Mouse (Mus musculus) Patski (cell line): ENCODE measurements around the gene Slc7a3. TPM values are rescaled to one million over a fixed set of nuclear protein-coding genes. Genes with fewer than 3 reads are reported as not detected.

Experiments used
- ATAC-seq: fragments of 100-300 bp; one replicate; pipeline ENCODE4 v1.8.0; 2021
- CTCF ChIA-PET: fragments of 350-600 bp; sonication (Branson Sonifier 250); formaldehyde crosslinking; loops from one replicate; lab custom pipeline; 2022; ENCODE audit warnings: inconsistent platforms; lab: Charles Lee
- POLR2A ChIA-PET: fragments of 350-600 bp; sonication (Branson Sonifier 250); formaldehyde crosslinking; loops from one replicate; lab custom pipeline; 2022; ENCODE audit warnings: antibody characterized with exemption, inconsistent platforms; lab: Charles Lee
- DNase-seq: peaks from one replicate; pipeline ENCODE4 v3.0.0-alpha.2; 2011; ENCODE audit warnings: low read depth, low spot score
- H3K27me3 ChIP-seq: fragments of 371-371 bp; one replicate; pipeline ENCODE4 v1.5.1; 2021
- CTCF ChIP-seq: fragments of 100-300 bp; IDR thresholded peaks from one replicate; pipeline ENCODE4 v1.5.1; 2021
- in situ Hi-C: fragments of 300-500 bp; cut with MboI; formaldehyde crosslinking; loops from 3 replicates; pipeline ENCODE4 v1.11.1; 2018; ENCODE audit warnings: low pct_unique_long_range_greater_than_20kb, mixed read lengths
- polyA plus RNA-seq: library from polyadenylated mRNA; unstranded; gene quantifications from one replicate; pipeline ENCODE4 v1.2.3, GENCODE M21; 2021

Gene Slc7a3
- polyA plus RNA-seq, 1 experiment from 2014 or later = 0.59 TPM

- no peak for TF ChIP-seq CTCF
- in situ Hi-C loops = no loop called here
- peaks cover 20% of the 10 kb centered on the region for H3K27me3 ChIP-seq
- ChIA-PET POLR2A (interaction anchor here (0.7 kb wide), 1 partner anchor 307 kb away, joined by 3 read pairs; no protein-coding TSS in a partner anchor), CTCF (no interaction called here)
- ATAC-seq (no peak), DNase-seq (no peak)
Observed at GRCm38 (mm10) chrX:101063503-101063902, 22.3 kb downstream of the Slc7a3 start.

- ATAC-seq (no peak), DNase-seq (no peak)
- H3K27me3 ChIP-seq = peaks cover 22% of the 10 kb centered on the region
- CTCF ChIA-PET = no interaction called here
- POLR2A ChIA-PET = no interaction called here
- no peak for TF ChIP-seq CTCF
- in situ Hi-C loops = no loop called here
Observed at GRCm38 (mm10) chrX:101059541-101059940, 26.3 kb downstream of the Slc7a3 start, which contains the start of gene Tex11. Gene Tex11, minus strand, starts transcription at chrX:101059667.

Other genes starting within 250 kb of the Slc7a3 start
- not detected for gene Tex11, start 26.4 kb downstream of the Slc7a3 start, polyA plus RNA-seq
- gene Snx12, start 136.5 kb upstream of the Slc7a3 start, polyA plus RNA-seq = 75.1 TPM
- 32.6 TPM for gene Foxo4, start 168.5 kb upstream of the Slc7a3 start, polyA plus RNA-seq
- not detected for gene Gm614, start 178.0 kb upstream of the Slc7a3 start, polyA plus RNA-seq
- gene Il2rg, start 182.2 kb upstream of the Slc7a3 start, polyA plus RNA-seq = 0.13 TPM
- gene Gm20489, start 183.0 kb upstream of the Slc7a3 start, polyA plus RNA-seq = not detected
- gene Med12, start 188.0 kb upstream of the Slc7a3 start, polyA plus RNA-seq = 57.5 TPM
- 0.09 TPM for gene Nlgn3, start 213.1 kb upstream of the Slc7a3 start, polyA plus RNA-seq